Mouse (Mus musculus) ES-Bruce4 (cell line): ENCODE measurements around the gene M1ap. TPM values are rescaled to one million over a fixed set of nuclear protein-coding genes. Genes with fewer than 3 reads are reported as not detected.

Source experiments
- H3K27ac ChIP-seq: 2 replicates; pipeline ENCODE4 v1.5.1; 2012; ENCODE audit warnings: low read length, inconsistent platforms; ENCODE audit not compliant: insufficient read depth
- H3K27me3 ChIP-seq: 2 replicates; pipeline ENCODE4 v1.6.1; 2012; ENCODE audit warnings: mild to moderate bottlenecking, low read length, inconsistent platforms; ENCODE audit not compliant: control insufficient read depth, poor library complexity, insufficient read depth, severe bottlenecking
- H3K36me3 ChIP-seq: 2 replicates; pipeline ENCODE4 v1.6.1; 2012; ENCODE audit warnings: inconsistent platforms, mild to moderate bottlenecking, low read length, moderate library complexity; ENCODE audit not compliant: control insufficient read depth, poor library complexity, insufficient read depth, severe bottlenecking
- H3K4me1 ChIP-seq: one replicate; pipeline ENCODE4 v1.8.1; 2011; ENCODE audit warnings: low read length; ENCODE audit not compliant: control insufficient read depth, insufficient read depth
- H3K4me3 ChIP-seq: 2 replicates; pipeline ENCODE4 v1.5.1; 2011; ENCODE audit warnings: low read depth, mild to moderate bottlenecking, low read length
- H3K9ac ChIP-seq: 2 replicates; pipeline ENCODE4 v1.6.1; 2012; ENCODE audit warnings: low read depth, mild to moderate bottlenecking, inconsistent platforms; ENCODE audit not compliant: poor library complexity, severe bottlenecking
- H3K9me3 ChIP-seq: replicated peaks from 2 replicates; pipeline ENCODE4 v1.6.1; 2012; ENCODE audit warnings: mild to moderate bottlenecking, low read length, inconsistent platforms; ENCODE audit not compliant: control insufficient read depth, poor library complexity, insufficient read depth, severe bottlenecking
- CTCF ChIP-seq: IDR thresholded peaks from one replicate; pipeline ENCODE4 v1.8.1; 2011; ENCODE audit warnings: low read depth, low read length
- EP300 ChIP-seq: IDR thresholded peaks from 2 replicates; pipeline ENCODE4 v1.6.1; 2011; ENCODE audit warnings: low read depth, low read length; ENCODE audit not compliant: insufficient read depth
- POLR2A ChIP-seq: IDR thresholded peaks from one replicate; pipeline ENCODE4 v1.8.1; 2011; ENCODE audit warnings: low read length; ENCODE audit not compliant: insufficient read depth
- polyA plus RNA-seq: library from polyadenylated mRNA; stranded (reverse); fragments of >200 nt; gene quantifications from 2 replicates; pipeline ENCODE4 v1.2.4, GENCODE M21; 2011; ENCODE audit warnings: low read depth; ENCODE audit not compliant: missing spikeins, insufficient read depth, insufficient read length

The M1ap gene
- polyA plus RNA-seq, 1 experiment = 2.2 TPM

- Histone ChIP-seq H3K9me3 (no peaks in the 10 kb centered on the region; the same call in 1 of the 2 replicates), H3K4me1 (no peaks in the 10 kb centered on the region), H3K36me3 (no peaks in the 10 kb centered on the region), H3K27me3 (no peaks in the 10 kb centered on the region), H3K9ac (no peak overlapping the region), H3K27ac (no peak overlapping the region), H3K4me3 (no peak overlapping the region)
- TF ChIP-seq CTCF = no peak
- no peak for TF ChIP-seq POLR2A
- TF ChIP-seq EP300 = no peak
Observed at GRCm38 (mm10) chr6:83006114-83006513, 59.4 kb downstream of the M1ap start.

DNA sequence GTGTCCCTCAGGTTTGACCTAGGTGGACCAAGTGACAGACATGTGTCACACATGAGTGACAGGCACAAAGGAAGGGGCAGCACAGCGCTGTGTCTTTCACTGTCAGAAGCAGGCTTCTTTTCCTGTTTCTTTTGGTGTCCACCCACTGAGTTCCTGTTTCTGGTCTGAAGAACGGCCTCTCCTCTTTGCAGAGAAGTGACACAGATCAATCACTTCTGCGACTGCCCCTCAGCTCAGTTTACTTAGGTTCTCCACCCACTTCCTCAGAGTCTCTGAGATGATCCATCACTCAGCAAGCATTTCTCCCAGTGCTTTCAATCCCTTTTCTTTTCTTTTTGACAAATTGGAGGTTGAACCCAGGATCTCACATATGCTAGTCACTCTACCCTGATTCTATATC lies 62.0 kb downstream of the M1ap start:
- no peaks in the 10 kb centered on the region for H3K27me3 ChIP-seq
- no peak for TF ChIP-seq CTCF
- TF ChIP-seq EP300 = no peak
- TF ChIP-seq POLR2A = no peak
- H3K9me3 ChIP-seq = no peaks in the 10 kb centered on the region; the same call in 1 of the 2 replicates

DNA sequence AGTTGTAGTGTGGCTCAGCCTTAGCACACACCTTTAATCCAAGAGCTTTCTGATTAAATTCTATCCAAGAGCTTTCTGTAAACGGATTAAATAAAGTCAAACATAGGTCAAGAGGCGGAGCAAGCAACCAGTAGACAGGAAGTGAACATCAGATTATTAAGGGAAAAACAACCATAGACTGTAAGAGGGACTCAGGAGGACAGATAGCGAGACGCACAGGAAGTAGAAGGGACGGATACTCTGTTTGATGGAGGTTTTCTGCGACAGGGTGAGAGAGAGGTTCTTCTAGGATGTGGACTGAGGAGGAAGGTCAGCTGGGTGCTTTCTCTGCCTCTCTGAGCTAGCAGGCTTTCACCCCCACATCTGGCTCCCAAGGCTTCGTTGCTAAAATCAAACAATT lies 63.3 kb downstream of the M1ap start:
- Histone ChIP-seq H3K36me3 (no peaks in the 10 kb centered on the region), H3K9ac (no peak overlapping the region), H3K9me3 (no peaks in the 10 kb centered on the region), H3K27me3 (no peaks in the 10 kb centered on the region), H3K27ac (no peak overlapping the region), H3K4me3 (no peak overlapping the region), H3K4me1 (no peaks in the 10 kb centered on the region)
- TF ChIP-seq EP300 (no peak), POLR2A (no peak), CTCF (no peak)

More for the DNA sequence above, 62.0 kb downstream of the M1ap start:
- Histone ChIP-seq H3K27ac (no peak overlapping the region), H3K4me1 (no peaks in the 10 kb centered on the region), H3K36me3 (no peaks in the 10 kb centered on the region), H3K9ac (no peak overlapping the region), H3K4me3 (no peak overlapping the region)

GRCm38 (mm10) chr6:83011255-83011654 lies 64.6 kb downstream of the M1ap start:
- no peaks in the 10 kb centered on the region for H3K27me3 ChIP-seq
- no peaks in the 10 kb centered on the region for H3K36me3 ChIP-seq
- TF ChIP-seq POLR2A (no peak), CTCF (no peak), EP300 (no peak)
- no peaks in the 10 kb centered on the region for H3K9me3 ChIP-seq
- no peak overlapping the region for H3K27ac ChIP-seq
- H3K9ac ChIP-seq = no peak overlapping the region
- H3K4me3 ChIP-seq = no peak overlapping the region
- H3K4me1 ChIP-seq = no peaks in the 10 kb centered on the region

DNA sequence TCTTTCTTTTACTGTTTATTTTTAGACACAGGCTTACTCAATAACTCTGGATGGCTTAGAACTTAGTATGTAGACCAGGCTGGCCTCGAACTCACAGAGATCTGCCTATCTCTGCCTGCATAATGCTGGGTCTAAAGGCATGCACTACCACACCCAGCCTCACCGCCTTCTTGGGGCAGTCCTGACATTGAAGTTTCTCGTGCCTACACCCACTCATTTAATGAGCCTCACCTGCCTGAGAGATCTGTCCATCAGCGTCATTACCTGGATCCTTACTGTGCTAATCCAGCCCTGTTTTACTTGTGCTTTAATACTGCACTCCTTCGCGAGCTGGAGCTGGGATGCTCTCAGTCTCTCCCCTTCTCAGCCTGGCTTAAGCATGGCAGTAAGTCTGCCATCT lies 65.1 kb downstream of the M1ap start:
- Histone ChIP-seq H3K9ac (no peak overlapping the region), H3K4me3 (no peak overlapping the region), H3K9me3 (no peaks in the 10 kb centered on the region), H3K4me1 (no peaks in the 10 kb centered on the region), H3K27me3 (no peaks in the 10 kb centered on the region), H3K36me3 (no peaks in the 10 kb centered on the region), H3K27ac (no peak overlapping the region)
- TF ChIP-seq POLR2A (no peak), EP300 (no peak), CTCF (no peak)

DNA sequence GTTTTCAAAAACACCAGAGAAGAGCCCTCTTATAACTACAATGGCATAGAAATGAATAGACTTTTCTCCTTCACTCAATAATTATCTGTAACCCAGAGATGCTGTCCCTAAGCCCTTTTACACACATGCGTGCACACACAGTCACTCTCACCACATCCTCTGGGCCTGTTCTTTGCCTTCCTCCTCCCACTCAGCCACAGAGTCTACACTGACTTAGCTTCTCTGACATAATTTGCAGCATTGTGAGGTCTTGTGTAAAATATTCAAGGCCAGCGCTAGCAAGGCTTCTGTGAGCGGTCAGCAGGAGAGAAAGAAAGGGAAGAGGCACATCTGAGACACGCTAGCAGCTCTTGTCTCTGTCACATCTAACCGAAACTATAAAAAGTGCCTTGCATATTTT lies 66.7 kb downstream of the M1ap start:
- TF ChIP-seq POLR2A (no peak), EP300 (no peak), CTCF (no peak)
- Histone ChIP-seq H3K9ac (no peak overlapping the region), H3K27me3 (no peaks in the 10 kb centered on the region), H3K4me3 (no peak overlapping the region), H3K36me3 (no peaks in the 10 kb centered on the region), H3K4me1 (no peaks in the 10 kb centered on the region), H3K9me3 (no peaks in the 10 kb centered on the region), H3K27ac (no peak overlapping the region)
